Mouse (Mus musculus) neural tube, embryonic 10.5 days (tissue): ENCODE data around the gene Cdh11.

Experiments used
- DNase-seq: peaks from one replicate; pipeline ENCODE4 v3.0.0-alpha.2; 2017; ENCODE audit warnings: low spot score; ENCODE audit errors: extremely low spot score

Gene Cdh11

GRCm38 (mm10) chr8:102785592-102786416, at the start of gene Cdh11:
Gene Cdh11 (minus strand): TSS chr8:102785642.
- no peak for DNase-seq

- DNase-seq: no peak
These were observed 28.5 kb upstream of the Cdh11 start for GRCm38 (mm10) chr8:102813959-102814358.

- peak; percentile 33 for DNase-seq
These were observed 4.9 kb upstream of the Cdh11 start for GRCm38 (mm10) chr8:102790303-102790702.

GRCm38 (mm10) chr8:102786467-102787360, 1.3 kb upstream of the Cdh11 start:
- peak; percentile 63 for DNase-seq

- DNase-seq: peak; percentile 87
These were observed 497 bp downstream of the Cdh11 start for GRCm38 (mm10) chr8:102784835-102785455.

- DNase-seq: peak; percentile 77
These were observed 1.4 kb downstream of the Cdh11 start for GRCm38 (mm10) chr8:102783821-102784591.

- peak; percentile 47 for DNase-seq
These were observed 2.5 kb downstream of the Cdh11 start for GRCm38 (mm10) chr8:102782707-102783489.

- DNase-seq: peak; percentile 86
These were observed 4.5 kb downstream of the Cdh11 start for GRCm38 (mm10) chr8:102780899-102781298.

GRCm38 (mm10) chr8:102774594-102774993, 10.8 kb downstream of the Cdh11 start:
- no peak for DNase-seq

- DNase-seq: no peak
These were observed 14.0 kb downstream of the Cdh11 start for GRCm38 (mm10) chr8:102771456-102771855.

- DNase-seq: no peak
These were observed 31.6 kb downstream of the Cdh11 start for GRCm38 (mm10) chr8:102753839-102754238.

- DNase-seq: no peak
These were observed 42.5 kb downstream of the Cdh11 start for GRCm38 (mm10) chr8:102742940-102743339.

- peak; percentile 35 for DNase-seq
These were observed 43.3 kb downstream of the Cdh11 start for GRCm38 (mm10) chr8:102742008-102742591.

- no peak for DNase-seq
These were observed 44.5 kb downstream of the Cdh11 start for GRCm38 (mm10) chr8:102740963-102741362.

GRCm38 (mm10) chr8:102738961-102739487, 46.4 kb downstream of the Cdh11 start:
- DNase-seq: no peak

- DNase-seq: no peak
These were observed 47.0 kb downstream of the Cdh11 start for GRCm38 (mm10) chr8:102738395-102738794.

GRCm38 (mm10) chr8:102734419-102734818, 51.0 kb downstream of the Cdh11 start:
- DNase-seq: no peak

GRCm38 (mm10) chr8:102726206-102726935, 59.1 kb downstream of the Cdh11 start:
- DNase-seq: peak; percentile 38

GRCm38 (mm10) chr8:102725496-102725895, 59.9 kb downstream of the Cdh11 start:
- DNase-seq: no peak
